Mouse (Mus musculus) megakaryocyte, embryonic 14.5 days (primary cell): Measurements from ENCODE around the gene E2f8.

ENCODE experiments used
- FLI1 ChIP-seq: IDR thresholded peaks from 2 replicates; pipeline ENCODE4 v1.6.1; 2012; ENCODE audit warnings: low read length, inconsistent platforms, mixed read lengths
- GATA1 ChIP-seq: IDR thresholded peaks from 3 replicates; pipeline ENCODE4 v1.6.1; 2012; ENCODE audit warnings: mixed read lengths, low read length, inconsistent platforms, borderline replicate concordance

DNA sequence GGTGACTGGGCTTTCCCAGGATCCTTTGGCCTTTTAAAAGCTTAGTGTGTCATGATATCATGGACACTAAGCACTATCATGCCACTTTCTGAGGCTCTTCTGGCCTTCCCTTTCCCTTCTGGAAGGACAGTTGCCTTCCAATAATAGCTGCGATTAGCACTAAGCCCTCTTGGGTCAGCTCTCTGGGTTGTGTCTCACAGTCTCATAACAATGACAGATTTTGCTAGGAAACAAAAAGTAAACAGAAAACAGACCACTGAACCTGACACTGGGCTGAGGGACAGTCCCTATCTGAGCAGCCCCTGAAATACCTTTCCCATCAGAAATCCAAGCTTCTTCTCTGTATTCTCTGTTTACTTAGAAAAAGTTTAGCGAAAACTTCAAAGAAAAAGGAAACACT lies 40.9 kb downstream of the E2f8 start:
- TF ChIP-seq FLI1 (no peak), GATA1 (no peak)
